Mouse (Mus musculus): Measurements from ENCODE around the gene Scamp4.

Scamp4 gene

GRCm38 (mm10) chr10:80653156-80653720 is 50.6 kb downstream of the Scamp4 start:
- no peak for DNase-seq (ENCODE audit: low read depth, low spot score)

GRCm38 (mm10) chr10:80654866-80655265 is 52.2 kb downstream of the Scamp4 start:
- no peak for DNase-seq (ENCODE audit: low read depth, low spot score)

DNA sequence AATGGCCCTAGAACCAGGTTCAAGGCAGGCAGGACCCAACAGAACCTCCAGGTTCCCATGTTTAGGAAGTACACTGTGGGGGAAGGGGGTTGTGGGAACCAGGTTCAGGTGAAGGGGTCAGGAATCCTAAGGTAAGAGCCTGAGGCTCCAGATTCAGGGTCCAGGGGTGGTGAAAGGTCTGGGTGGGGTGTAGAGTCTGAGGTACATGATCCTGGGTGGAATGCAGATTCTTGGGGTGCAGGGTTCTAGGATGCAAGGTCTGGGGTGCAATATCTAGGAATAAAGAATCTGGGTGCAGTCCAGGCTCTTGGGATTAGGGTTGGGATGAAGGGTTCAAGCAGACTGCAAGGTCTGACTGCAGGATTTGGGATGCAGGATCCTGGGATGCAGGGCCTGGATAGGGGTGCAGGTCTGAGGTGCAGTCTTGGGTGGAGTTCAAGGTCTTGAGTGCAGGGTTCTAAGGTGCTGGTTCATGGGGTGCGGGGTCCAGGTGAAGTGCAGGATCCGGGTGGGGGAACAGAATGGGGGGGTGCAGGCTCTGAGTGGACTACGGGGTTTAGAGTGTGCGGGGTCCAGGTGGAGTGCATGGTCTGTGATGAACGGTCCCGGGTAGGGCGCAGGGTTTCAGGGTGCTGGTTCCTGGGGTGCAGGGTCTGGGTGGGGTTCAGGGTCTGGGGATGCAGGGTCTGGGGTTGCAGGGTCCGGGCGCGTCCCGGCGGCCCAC is 52.9 kb downstream of the Scamp4 start:
- no peak for DNase-seq (ENCODE audit: low read depth, low spot score)

- peak; percentile 100 for DNase-seq (ENCODE audit: low read depth, low spot score)
Measured at GRCm38 (mm10) chr10:80656130-80656862, 53.6 kb downstream of the Scamp4 start.

DNA sequence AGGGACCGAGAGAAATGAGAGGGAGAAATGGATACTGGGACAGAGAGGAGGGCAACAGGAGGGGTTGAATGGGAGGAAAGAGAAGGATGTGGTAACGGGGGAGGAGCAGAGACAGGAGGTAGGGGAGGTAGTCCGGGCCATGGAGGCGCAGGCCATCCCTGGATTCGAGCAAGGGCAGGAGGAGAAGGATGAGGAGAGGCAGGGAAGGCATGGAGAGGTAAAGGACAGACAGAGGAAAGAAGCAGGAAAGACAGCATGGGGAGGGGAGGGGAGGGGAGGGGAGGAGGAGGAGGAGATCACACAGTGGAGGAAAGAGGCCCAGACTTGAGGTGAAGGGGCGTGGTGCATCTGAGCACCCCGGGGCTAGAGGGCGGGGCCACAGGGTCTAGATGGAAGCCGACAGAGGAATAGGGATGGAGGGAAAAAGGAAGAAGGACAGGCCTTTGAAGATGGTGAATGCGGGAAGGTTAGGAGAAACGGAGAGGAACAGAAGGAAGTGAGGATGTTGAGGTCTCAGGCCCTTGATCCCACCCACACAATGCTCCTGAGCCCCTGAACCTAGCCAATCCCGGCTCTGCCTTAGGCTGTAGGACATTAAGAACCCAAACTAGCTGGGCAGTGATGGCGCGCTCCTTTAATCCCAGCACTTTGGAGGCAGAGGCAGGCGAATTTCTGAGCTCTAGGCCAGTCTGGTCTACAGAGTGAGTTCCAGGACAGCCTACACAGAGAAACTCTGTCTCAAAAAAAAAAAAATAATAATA is 54.4 kb downstream of the Scamp4 start, which contains the start of gene Btbd2:
Btbd2 (minus strand) TSS at position 209 of the 761 bp plus-strand sequence.
- no peak for DNase-seq (ENCODE audit: low read depth, low spot score)

- DNase-seq (ENCODE audit: low read depth, low spot score), result peak; percentile 64
Measured at GRCm38 (mm10) chr10:80658194-80658840, 55.6 kb downstream of the Scamp4 start.

DNA sequence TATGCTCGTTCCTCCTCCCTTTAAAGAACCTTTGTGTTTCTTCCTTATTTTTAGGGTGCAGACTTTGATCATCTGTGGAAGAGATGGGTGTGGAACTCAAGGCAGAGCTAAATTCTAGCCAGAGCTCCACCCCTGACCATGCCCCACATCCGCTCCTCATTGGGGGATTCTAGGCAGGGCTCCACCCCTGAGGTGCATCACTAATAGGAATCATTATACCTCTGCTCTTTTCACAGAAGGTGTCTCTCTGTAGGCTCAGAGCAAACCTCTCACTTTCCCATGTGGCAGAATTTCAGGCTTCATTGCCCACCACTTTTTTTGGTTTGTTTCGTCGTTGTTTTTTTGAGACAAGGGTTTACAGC is 56.1 kb downstream of the Scamp4 start:
- peak; percentile 74 for DNase-seq (ENCODE audit: low read depth, low spot score)

GRCm38 (mm10) chr10:80659213-80659612 is 56.5 kb downstream of the Scamp4 start:
- peak; percentile 87 for DNase-seq (ENCODE audit: low read depth, low spot score)

GRCm38 (mm10) chr10:80661149-80661548 is 58.5 kb downstream of the Scamp4 start:
- peak; percentile 55 for DNase-seq (ENCODE audit: low read depth, low spot score)

DNA sequence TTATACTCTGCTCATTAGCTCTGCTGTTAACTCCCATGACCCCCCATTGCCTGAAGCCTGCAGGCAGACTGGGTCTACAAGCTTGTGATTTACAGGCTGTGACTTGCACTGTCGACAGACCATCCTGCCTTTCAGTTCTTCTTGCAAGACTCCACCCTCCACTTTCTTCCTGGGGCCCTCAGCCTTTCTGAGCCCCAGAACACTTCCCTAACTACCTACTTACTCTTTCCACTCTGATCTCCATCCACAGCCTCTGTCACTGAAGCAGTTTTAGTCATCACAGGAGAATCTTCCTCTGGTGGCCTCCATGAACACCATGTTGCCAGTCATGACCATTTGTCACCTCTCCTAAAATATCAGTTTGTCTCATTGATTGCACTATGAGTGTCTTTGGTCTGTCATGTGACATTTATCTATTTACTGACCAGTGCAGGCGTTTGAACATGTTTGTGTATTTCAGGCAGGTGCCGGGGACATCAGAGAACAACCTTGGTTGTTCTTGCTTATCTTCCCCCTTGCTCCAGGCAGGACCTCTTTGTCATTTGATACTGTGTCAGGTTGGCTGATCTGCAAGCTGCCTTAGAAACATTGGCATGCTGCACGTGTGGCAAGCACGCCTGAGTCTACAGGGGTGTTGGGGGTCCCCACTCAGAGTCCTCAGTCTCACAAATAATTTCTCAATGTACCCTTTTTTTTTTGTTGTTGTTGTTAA is 61.0 kb downstream of the Scamp4 start:
- no peak for DNase-seq (ENCODE audit: low read depth, low spot score)

- DNase-seq (ENCODE audit: low read depth, low spot score), result peak; percentile 71
Measured at GRCm38 (mm10) chr10:80664197-80665015, 61.7 kb downstream of the Scamp4 start.

GRCm38 (mm10) chr10:80665016-80665380 is 62.3 kb downstream of the Scamp4 start:
- peak; percentile 52 for DNase-seq (ENCODE audit: low read depth, low spot score)
